Mouse (Mus musculus): ENCODE results near the gene Gstp3.
"Not testable (repeated sequence)": the region's sequence is repeated elsewhere in the genome, so short reads cannot be mapped to it uniquely, and the experiment has no call there.

The Gstp3 gene

GRCm38 (mm10) chr19:4063357-4063756 lies 4.0 kb upstream of the Gstp3 start:
- DNase-seq (ENCODE audit: low read depth, low spot score): not testable (repeated sequence)

- no peak for DNase-seq (ENCODE audit: low read depth, low spot score)
Observed at GRCm38 (mm10) chr19:4060899-4061465, 1.6 kb upstream of the Gstp3 start.

GRCm38 (mm10) chr19:4060044-4060898 lies 902 bp upstream of the Gstp3 start:
- not testable (repeated sequence) for DNase-seq (ENCODE audit: low read depth, low spot score)

- no peak for DNase-seq (ENCODE audit: low read depth, low spot score)
Observed at GRCm38 (mm10) chr19:4058581-4058980, 788 bp downstream of the Gstp3 start.

- no peak for DNase-seq (ENCODE audit: low read depth, low spot score)
Observed at GRCm38 (mm10) chr19:4057962-4058361, 1.4 kb downstream of the Gstp3 start.

- no peak for DNase-seq (ENCODE audit: low read depth, low spot score)
Observed at GRCm38 (mm10) chr19:4057389-4057788, 2.0 kb downstream of the Gstp3 start.

- no peak for DNase-seq (ENCODE audit: low read depth, low spot score)
Observed at GRCm38 (mm10) chr19:4056727-4057126, 2.6 kb downstream of the Gstp3 start.

- DNase-seq (ENCODE audit: low read depth, low spot score): no peak
Observed at GRCm38 (mm10) chr19:4055947-4056693, 3.2 kb downstream of the Gstp3 start.

GRCm38 (mm10) chr19:4055216-4055946 lies 4.0 kb downstream of the Gstp3 start:
- DNase-seq (ENCODE audit: low read depth, low spot score): no peak

- no peak for DNase-seq (ENCODE audit: low read depth, low spot score)
Observed at GRCm38 (mm10) chr19:4054613-4055012, 4.8 kb downstream of the Gstp3 start.

- DNase-seq (ENCODE audit: low read depth, low spot score): no peak
Observed at GRCm38 (mm10) chr19:4052516-4053030, 6.8 kb downstream of the Gstp3 start.

GRCm38 (mm10) chr19:4051741-4052515 lies 7.4 kb downstream of the Gstp3 start:
- DNase-seq (ENCODE audit: low read depth, low spot score): peak; percentile 73

GRCm38 (mm10) chr19:4051016-4051415 lies 8.4 kb downstream of the Gstp3 start:
- DNase-seq (ENCODE audit: low read depth, low spot score): no peak

GRCm38 (mm10) chr19:4049069-4049468 lies 10.3 kb downstream of the Gstp3 start:
- not testable (repeated sequence) for DNase-seq (ENCODE audit: low read depth, low spot score)

GRCm38 (mm10) chr19:4047859-4048258 lies 11.5 kb downstream of the Gstp3 start:
- peak; percentile 88 for DNase-seq (ENCODE audit: low read depth, low spot score)

- no peak for DNase-seq (ENCODE audit: low read depth, low spot score)
Observed at GRCm38 (mm10) chr19:4046866-4047254, 12.5 kb downstream of the Gstp3 start.

- peak; percentile 62 for DNase-seq (ENCODE audit: low read depth, low spot score)
Observed at GRCm38 (mm10) chr19:4045966-4046865, 13.2 kb downstream of the Gstp3 start, which contains the start of gene Gstp2. Gene Gstp2, minus strand, starts transcription at chr19:4046023.

GRCm38 (mm10) chr19:4044109-4044508 lies 15.3 kb downstream of the Gstp3 start:
- not testable (repeated sequence) for DNase-seq (ENCODE audit: low read depth, low spot score)

- no peak for DNase-seq (ENCODE audit: low read depth, low spot score)
Observed at GRCm38 (mm10) chr19:4042124-4042523, 17.2 kb downstream of the Gstp3 start.
